Mouse (Mus musculus) hindbrain, embryonic 10.5 days (tissue): ENCODE data around the gene Snapc5. TPM values are rescaled to one million over a fixed set of nuclear protein-coding genes. Genes with fewer than 3 reads are reported as not detected.
"Not testable (repeated sequence)": the region's sequence is repeated elsewhere in the genome, so short reads cannot be mapped to it uniquely, and the experiment has no call there.

Experiments
- DNase-seq: peaks from one replicate; pipeline ENCODE4 v3.0.0-alpha.2; 2017; ENCODE audit warnings: low spot score
- H3K27ac ChIP-seq: fragments of 300-500 bp; sonication (generic); 2 replicates; pipeline ENCODE4 v1.5.1; 2016; ENCODE audit warnings: mild to moderate bottlenecking, moderate library complexity
- H3K27me3 ChIP-seq: fragments of 300-500 bp; sonication (generic); 2 replicates; pipeline ENCODE4 v1.6.1; 2016; ENCODE audit warnings: mild to moderate bottlenecking; ENCODE audit not compliant: poor library complexity, insufficient read depth, severe bottlenecking
- H3K36me3 ChIP-seq: fragments of 300-500 bp; sonication (generic); 2 replicates; pipeline ENCODE4 v1.6.1; 2016; ENCODE audit warnings: mild to moderate bottlenecking, moderate library complexity
- H3K4me1 ChIP-seq: fragments of 300-500 bp; sonication (generic); replicated peaks from 2 replicates; pipeline ENCODE4 v1.6.1; 2016; ENCODE audit warnings: mild to moderate bottlenecking
- H3K4me3 ChIP-seq: fragments of 300-500 bp; sonication (generic); 2 replicates; pipeline ENCODE4 v1.5.1; 2016; ENCODE audit warnings: mild to moderate bottlenecking, moderate library complexity
- H3K9me3 ChIP-seq: fragments of 300-500 bp; sonication (generic); 2 replicates; pipeline ENCODE4 v1.6.1; 2016; ENCODE audit warnings: mild to moderate bottlenecking, moderate library complexity
- WGBS: fragments of 180-500 bp; shearing (Covaris S2); methylation state at CpG from one replicate; pipeline ENCODE4 v1.1.7; 2016; 5-methylcytosine and 5-hydroxymethylcytosine counted together
- polyA plus RNA-seq: library from polyadenylated mRNA; unstranded; fragments of >200 nt; fragmentation: Nextera tagmentation; extraction: Ambion mirVana; gene quantifications from 2 replicates; pipeline ENCODE4 v1.2.1, GENCODE M21; 2016

Snapc5 gene
- polyA plus RNA-seq, 1 experiment from 2014 or later = 39.8 TPM

- Histone ChIP-seq H3K4me1 (peaks cover 50% of the 10 kb centered on the region), H3K4me3 (no peak overlapping the region; the same call in 1 of the 2 replicates), H3K36me3 (peaks cover 52% of the 10 kb centered on the region), H3K9me3 (no peaks in the 10 kb centered on the region), H3K27me3 (no peaks in the 10 kb centered on the region), H3K27ac (no peak overlapping the region)
- 95% methylated on average over 11 of the region's 11 CpGs for WGBS
- DNase-seq = no peak
Measured at GRCm38 (mm10) chr9:64175378-64175777, 3.7 kb upstream of the Snapc5 start.

DNA sequence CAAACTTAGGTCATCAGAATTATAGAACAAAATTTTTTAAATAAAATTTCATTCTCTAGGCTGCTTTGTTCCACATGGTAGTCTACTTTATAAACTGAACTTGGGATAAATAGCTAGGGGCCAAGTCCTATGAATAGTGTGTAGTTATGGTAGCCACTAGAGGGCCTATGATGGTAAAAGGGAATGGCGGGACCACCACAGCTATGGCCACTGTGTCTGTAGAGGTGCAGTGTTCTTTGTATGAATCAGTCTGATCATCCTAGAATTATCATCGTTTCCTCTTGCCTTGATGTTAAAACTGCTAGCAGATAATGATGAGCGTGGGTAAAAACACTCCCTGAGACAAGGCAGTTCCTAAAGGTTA is 482 bp upstream of the Snapc5 start:
- no peak for DNase-seq
- no peaks in the 10 kb centered on the region for H3K27me3 ChIP-seq
- H3K9me3 ChIP-seq = no peaks in the 10 kb centered on the region
- H3K4me3 ChIP-seq = peak overlapping the region; percentile 73
- H3K27ac ChIP-seq = peak overlapping the region; percentile 86
- peaks cover 83% of the 10 kb centered on the region for H3K36me3 ChIP-seq
- WGBS = 44% methylated on average over 3 of the region's 3 CpGs
- peaks cover 35% of the 10 kb centered on the region for H3K4me1 ChIP-seq

DNA sequence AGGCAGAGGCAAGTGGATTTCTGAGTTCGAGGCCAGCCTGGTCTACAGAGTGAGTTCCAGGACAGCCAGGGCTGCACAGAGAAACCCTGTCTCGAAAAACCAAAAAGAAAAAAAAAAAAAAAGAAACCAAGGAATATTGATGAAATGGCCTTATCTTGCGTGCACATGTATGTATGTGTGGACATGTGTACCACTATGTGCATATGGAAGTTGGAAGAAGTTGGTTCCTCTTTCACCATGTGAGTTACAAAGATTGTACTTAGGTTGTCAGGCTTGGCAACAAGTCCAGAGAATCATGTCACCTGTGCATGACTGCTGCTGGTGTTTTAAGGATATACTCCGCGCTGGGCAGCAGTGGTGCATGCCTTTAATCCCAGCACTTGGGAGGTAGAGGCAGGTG is 4.2 kb downstream of the Snapc5 start:
- WGBS = 91% methylated on average over 5 of the region's 5 CpGs
- not testable (repeated sequence) for H3K4me3 ChIP-seq, H3K27ac ChIP-seq, H3K9me3 ChIP-seq, H3K27me3 ChIP-seq, DNase-seq
- H3K36me3 ChIP-seq = peaks cover 90% of the 10 kb centered on the region
- peaks cover 19% of the 10 kb centered on the region for H3K4me1 ChIP-seq

DNA sequence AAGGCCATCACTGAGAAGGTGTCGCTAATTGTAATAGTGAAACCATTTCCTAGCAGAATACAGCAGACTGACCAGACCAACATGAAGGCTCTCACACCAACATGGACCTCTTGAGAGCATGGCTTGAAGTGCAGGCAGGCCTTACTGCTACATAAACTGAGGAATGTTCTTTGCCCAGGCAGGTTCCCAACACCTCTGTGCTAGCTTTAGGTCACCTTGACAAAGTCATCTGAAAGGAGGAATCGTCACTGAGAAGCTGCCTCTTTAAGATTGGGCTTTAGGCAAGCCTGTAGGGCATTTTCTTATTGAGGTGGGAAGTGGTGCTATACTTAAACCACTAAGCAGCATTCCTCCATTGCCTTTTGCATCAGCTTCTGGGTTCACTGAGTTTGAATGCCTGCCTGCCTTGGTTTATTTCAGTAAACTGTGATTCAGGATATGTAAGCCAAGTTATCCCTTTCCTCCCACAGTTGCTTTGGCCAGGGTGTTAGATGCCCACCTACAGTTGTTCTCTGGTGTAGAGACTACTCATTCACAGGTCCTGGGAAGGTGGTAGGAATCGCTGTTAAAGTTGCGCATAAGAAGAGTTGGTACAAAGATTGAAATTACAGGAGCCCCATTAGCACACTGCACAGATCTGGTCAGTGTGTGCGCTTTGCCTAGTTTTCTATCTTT is 5.2 kb downstream of the Snapc5 start:
- DNase-seq = no peak
- WGBS = 95% methylated on average over 5 of the region's 5 CpGs

GRCm38 (mm10) chr9:64193879-64194278 is 14.8 kb downstream of the Snapc5 start:
- H3K36me3 ChIP-seq = peaks cover 90% of the 10 kb centered on the region
- 94% methylated on average over 1 of the region's 1 CpGs for WGBS
- no peaks in the 10 kb centered on the region for H3K4me1 ChIP-seq
- no peak overlapping the region for H3K27ac ChIP-seq
- no peaks in the 10 kb centered on the region for H3K27me3 ChIP-seq
- DNase-seq = no peak
- no peaks in the 10 kb centered on the region for H3K9me3 ChIP-seq
- no peak overlapping the region for H3K4me3 ChIP-seq

More for the DNA sequence above, 5.2 kb downstream of the Snapc5 start:
- Histone ChIP-seq H3K4me3 (no peak overlapping the region), H3K4me1 (peaks cover 10% of the 10 kb centered on the region), H3K9me3 (no peaks in the 10 kb centered on the region), H3K27ac (no peak overlapping the region), H3K36me3 (peaks cover 92% of the 10 kb centered on the region), H3K27me3 (no peaks in the 10 kb centered on the region)

DNA sequence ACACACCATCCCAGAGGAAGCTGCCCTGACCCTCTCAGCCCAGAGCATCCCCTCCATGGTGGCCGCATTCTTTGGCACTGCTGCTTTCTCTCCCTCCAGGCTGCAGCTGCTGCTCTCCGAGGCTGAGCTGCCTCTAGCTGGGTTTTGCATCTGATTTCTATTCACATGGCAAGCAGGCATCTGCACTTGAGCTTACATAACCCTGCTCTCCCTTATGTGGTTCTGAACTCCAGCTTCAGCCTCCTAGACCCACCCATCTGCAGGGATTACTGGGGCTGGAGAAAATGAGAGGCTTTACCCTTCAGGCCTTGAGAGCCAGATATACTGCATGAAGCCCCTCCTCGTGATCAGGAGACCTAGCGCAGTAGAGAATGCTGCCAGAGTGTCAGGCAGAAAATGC is 16.5 kb downstream of the Snapc5 start:
- H3K27ac ChIP-seq = no peak overlapping the region
- DNase-seq = no peak
- H3K9me3 ChIP-seq = no peaks in the 10 kb centered on the region
- no peak overlapping the region for H3K4me3 ChIP-seq
- WGBS = 82% methylated on average over 4 of the region's 4 CpGs
- no peaks in the 10 kb centered on the region for H3K27me3 ChIP-seq
- H3K4me1 ChIP-seq = no peaks in the 10 kb centered on the region
- H3K36me3 ChIP-seq = peaks cover 90% of the 10 kb centered on the region

DNA sequence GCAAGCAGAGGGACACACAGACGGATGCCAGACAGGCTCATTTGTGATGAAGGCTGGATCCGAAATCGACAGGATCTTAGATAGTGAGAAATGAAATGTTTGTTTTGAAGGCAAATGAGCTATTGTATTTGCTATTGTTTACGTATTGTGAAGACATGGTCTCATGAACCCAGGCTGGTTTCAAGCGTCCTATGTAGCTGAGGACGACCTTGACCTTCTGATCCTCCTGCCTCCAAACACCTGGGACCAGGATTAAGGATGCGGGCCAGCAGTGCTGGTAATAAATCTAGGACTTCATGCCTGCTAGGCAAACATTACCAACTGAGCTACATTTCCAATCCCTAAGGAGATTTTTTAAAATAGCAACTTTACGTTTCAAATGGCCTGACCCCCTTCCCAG is 18.4 kb downstream of the Snapc5 start:
- H3K4me1 ChIP-seq = no peaks in the 10 kb centered on the region
- no peaks in the 10 kb centered on the region for H3K27me3 ChIP-seq
- no peak overlapping the region for H3K27ac ChIP-seq
- no peak for DNase-seq
- peaks cover 89% of the 10 kb centered on the region for H3K36me3 ChIP-seq
- no peak overlapping the region for H3K4me3 ChIP-seq
- H3K9me3 ChIP-seq = no peaks in the 10 kb centered on the region
- WGBS = 93% methylated on average over 8 of the region's 8 CpGs

GRCm38 (mm10) chr9:64198068-64198762 is 19.1 kb downstream of the Snapc5 start:
- 91% methylated on average over 5 of the region's 5 CpGs for WGBS
- Histone ChIP-seq H3K36me3 (peaks cover 89% of the 10 kb centered on the region), H3K4me3 (no peak overlapping the region), H3K27ac (no peak overlapping the region), H3K4me1 (no peaks in the 10 kb centered on the region), H3K27me3 (no peaks in the 10 kb centered on the region), H3K9me3 (no peaks in the 10 kb centered on the region)
- DNase-seq = no peak

DNA sequence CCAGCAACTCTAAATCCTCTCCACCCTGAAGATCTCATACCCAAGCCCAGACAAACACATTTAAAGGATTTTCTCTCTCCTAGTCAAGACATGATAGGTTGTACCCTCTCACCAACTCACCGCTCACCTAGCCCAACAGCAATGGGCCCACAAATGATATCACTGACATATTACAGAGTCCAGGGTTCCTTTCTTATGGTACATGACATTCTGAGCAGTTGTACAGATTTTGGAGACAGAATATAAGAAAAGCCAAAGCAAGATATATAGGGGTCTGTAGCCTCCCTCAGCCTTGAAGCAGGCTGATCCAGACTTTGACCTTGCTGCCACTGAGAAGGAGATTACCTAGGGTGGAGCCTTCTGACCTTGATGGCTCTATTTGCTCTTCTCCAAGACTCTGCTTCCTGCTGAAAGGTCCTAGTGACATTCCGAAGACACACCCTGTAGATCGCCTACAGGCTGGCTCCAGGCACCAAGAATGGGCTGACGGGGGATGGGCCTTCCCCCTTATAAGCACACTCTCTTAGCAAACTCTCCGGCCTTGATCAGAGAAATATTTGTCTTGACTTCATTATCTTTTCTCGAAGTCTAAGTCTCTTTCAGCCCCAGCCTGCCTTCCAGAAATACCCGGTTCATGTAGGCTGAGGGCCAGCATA is 19.8 kb downstream of the Snapc5 start:
- H3K4me1 ChIP-seq, H3K27ac ChIP-seq, H3K9me3 ChIP-seq, H3K4me3 ChIP-seq, DNase-seq, H3K27me3 ChIP-seq: not testable (repeated sequence)
- 92% methylated on average over 7 of the region's 7 CpGs for WGBS
- peaks cover 89% of the 10 kb centered on the region for H3K36me3 ChIP-seq

DNA sequence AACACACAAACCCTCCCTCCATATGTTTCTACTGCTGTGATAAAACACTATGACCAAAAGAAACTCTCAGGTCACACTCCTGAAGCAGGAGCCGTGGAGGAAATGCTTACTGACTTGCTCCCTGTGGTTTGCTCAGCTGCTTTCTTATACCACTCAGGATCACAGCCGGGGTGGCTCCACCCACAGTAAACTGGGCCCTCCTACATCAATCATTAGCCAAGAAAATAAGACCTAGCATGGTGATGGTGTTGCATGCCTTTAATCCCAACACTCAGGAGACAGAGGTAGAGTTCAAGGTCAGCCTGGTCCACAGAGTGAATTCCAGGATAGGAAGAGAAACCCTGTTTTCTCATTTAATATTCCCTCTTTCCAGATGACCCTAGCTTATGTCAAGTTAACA is 20.8 kb downstream of the Snapc5 start:
- Histone ChIP-seq H3K27ac (no peak overlapping the region), H3K9me3 (no peaks in the 10 kb centered on the region), H3K36me3 (peaks cover 89% of the 10 kb centered on the region), H3K4me1 (no peaks in the 10 kb centered on the region), H3K4me3 (no peak overlapping the region), H3K27me3 (no peaks in the 10 kb centered on the region)
- DNase-seq = no peak
- 86% methylated on average over 2 of the region's 2 CpGs for WGBS

DNA sequence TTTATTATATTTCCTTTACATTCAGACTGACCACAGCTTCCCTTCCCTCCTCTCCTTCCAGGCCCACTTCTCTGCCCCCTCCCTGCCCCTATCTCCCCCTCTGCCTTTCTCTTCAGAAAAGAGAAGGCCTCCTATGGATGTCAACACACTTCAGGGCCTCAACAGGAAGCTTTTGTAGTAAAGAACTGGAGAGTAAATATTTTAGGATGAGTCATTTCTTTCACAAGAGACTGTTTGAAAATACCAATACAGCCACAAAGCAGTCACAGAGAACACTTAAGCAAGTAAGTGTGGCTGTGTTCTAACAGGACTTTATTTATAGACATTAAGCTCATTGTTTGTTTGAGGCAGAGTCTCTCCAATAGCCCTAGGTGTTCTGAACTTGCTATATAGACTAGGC is 23.3 kb downstream of the Snapc5 start:
- no peaks in the 10 kb centered on the region for H3K27me3 ChIP-seq
- DNase-seq = no peak
- H3K36me3 ChIP-seq = peaks cover 94% of the 10 kb centered on the region
- H3K27ac ChIP-seq = no peak overlapping the region
- no peaks in the 10 kb centered on the region for H3K9me3 ChIP-seq
- H3K4me3 ChIP-seq = no peak overlapping the region
- no peaks in the 10 kb centered on the region for H3K4me1 ChIP-seq

DNA sequence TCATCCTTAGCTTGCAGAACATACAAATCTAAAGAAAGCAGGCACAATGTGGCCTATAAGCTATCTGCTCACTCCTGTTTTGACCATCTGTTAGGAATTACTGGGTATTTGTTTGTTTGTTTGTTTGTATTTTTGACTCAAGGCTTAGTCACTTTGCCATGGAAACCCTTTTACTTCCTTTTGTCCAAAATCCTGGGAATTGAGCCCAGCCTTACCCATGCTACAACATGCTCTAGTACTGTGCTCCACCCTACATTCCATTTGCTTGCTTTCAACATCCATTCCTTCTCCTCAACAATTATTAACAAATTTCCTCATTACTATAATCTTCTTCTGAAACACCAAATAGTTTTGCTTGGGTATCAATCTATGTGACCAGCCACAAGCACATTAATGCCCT is 23.8 kb downstream of the Snapc5 start:
- no peak overlapping the region for H3K27ac ChIP-seq
- H3K4me1 ChIP-seq = no peaks in the 10 kb centered on the region
- no peaks in the 10 kb centered on the region for H3K9me3 ChIP-seq
- H3K4me3 ChIP-seq = no peak overlapping the region
- no peaks in the 10 kb centered on the region for H3K27me3 ChIP-seq
- no peak for DNase-seq
- peaks cover 92% of the 10 kb centered on the region for H3K36me3 ChIP-seq

- H3K9me3 ChIP-seq = no peaks in the 10 kb centered on the region
- H3K4me3 ChIP-seq = no peak overlapping the region
- H3K27ac ChIP-seq = no peak overlapping the region
- WGBS = 87% methylated on average over 3 of the region's 3 CpGs
- H3K4me1 ChIP-seq = no peaks in the 10 kb centered on the region
- H3K27me3 ChIP-seq = no peaks in the 10 kb centered on the region
- H3K36me3 ChIP-seq = peaks cover 96% of the 10 kb centered on the region
- no peak for DNase-seq
Measured at GRCm38 (mm10) chr9:64207509-64208084, 28.5 kb downstream of the Snapc5 start.
